Mouse (Mus musculus): ENCODE data around the gene Msl1. TPM values are rescaled to one million over a fixed set of nuclear protein-coding genes. Genes with fewer than 3 reads are reported as not detected.

The Msl1 gene
- polyA plus RNA-seq, 1 experiment = 24.5 TPM

GRCm38 (mm10) chr11:98839402-98839801 lies 44.1 kb downstream of the Msl1 start:
- no peak overlapping the region for H3K27ac ChIP-seq (ENCODE audit: insufficient read depth, low read depth, low read length)

GRCm38 (mm10) chr11:98839897-98840296 lies 44.6 kb downstream of the Msl1 start:
- peaks cover 1% of the 10 kb centered on the region; the same call in 1 of the 2 replicates for H3K27me3 ChIP-seq (replicated peaks; ENCODE audit: control insufficient read depth, insufficient read depth, low read length)
- no peak for DNase-seq
- WGBS = 38% methylated on average over 10 of the region's 10 CpGs
- no peak for TF ChIP-seq CTCF (conservative IDR thresholded peaks at IDR 0.05; ENCODE audit: insufficient read depth, insufficient read length, low read depth, low read length)
- TF ChIP-seq POLR2A (IDR thresholded peaks at IDR 0.05; ENCODE audit: low read depth, low read length) = no peak
- H3K36me3 ChIP-seq (ENCODE audit: control insufficient read depth, insufficient read depth, low read length) = no peaks in the 10 kb centered on the region
- no peak overlapping the region for H3K4me3 ChIP-seq (ENCODE audit: insufficient read depth, low read depth, low read length)
- H3K4me1 ChIP-seq (ENCODE audit: control insufficient read depth, insufficient read depth, low read length) = peaks cover 3% of the 10 kb centered on the region; the same call in 1 of the 2 replicates
- H3K27ac ChIP-seq (ENCODE audit: insufficient read depth, low read depth, low read length) = no peak overlapping the region

More at GRCm38 (mm10) chr11:98839402-98839801, 44.1 kb downstream of the Msl1 start:
- TF ChIP-seq POLR2A (IDR thresholded peaks at IDR 0.05; ENCODE audit: low read depth, low read length) = no peak
- no peak overlapping the region for H3K4me3 ChIP-seq (ENCODE audit: insufficient read depth, low read depth, low read length)
- peaks cover 3% of the 10 kb centered on the region; the same call in 1 of the 2 replicates for H3K4me1 ChIP-seq (ENCODE audit: control insufficient read depth, insufficient read depth, low read length)
- H3K36me3 ChIP-seq (ENCODE audit: control insufficient read depth, insufficient read depth, low read length) = no peaks in the 10 kb centered on the region
- DNase-seq = peak; percentile 45
- WGBS = 39% methylated on average over 6 of the region's 6 CpGs
- peaks cover 1% of the 10 kb centered on the region; the same call in 1 of the 2 replicates for H3K27me3 ChIP-seq (replicated peaks; ENCODE audit: control insufficient read depth, insufficient read depth, low read length)

- DNase-seq = no peak
- WGBS = 44% methylated on average over 13 of the region's 13 CpGs
- Histone ChIP-seq H3K27ac (ENCODE audit: insufficient read depth, low read depth, low read length) (no peak overlapping the region), H3K4me3 (ENCODE audit: insufficient read depth, low read depth, low read length) (no peak overlapping the region), H3K36me3 (ENCODE audit: control insufficient read depth, insufficient read depth, low read length) (no peaks in the 10 kb centered on the region), H3K4me1 (ENCODE audit: control insufficient read depth, insufficient read depth, low read length) (no peaks in the 10 kb centered on the region), H3K27me3 (replicated peaks; ENCODE audit: control insufficient read depth, insufficient read depth, low read length) (no peaks in the 10 kb centered on the region)
- TF ChIP-seq CTCF (conservative IDR thresholded peaks at IDR 0.05; ENCODE audit: insufficient read depth, insufficient read length, low read depth, low read length) = no peak
- TF ChIP-seq POLR2A (IDR thresholded peaks at IDR 0.05; ENCODE audit: low read depth, low read length) = no peak
Observed at GRCm38 (mm10) chr11:98846016-98846415, 50.7 kb downstream of the Msl1 start.

DNA sequence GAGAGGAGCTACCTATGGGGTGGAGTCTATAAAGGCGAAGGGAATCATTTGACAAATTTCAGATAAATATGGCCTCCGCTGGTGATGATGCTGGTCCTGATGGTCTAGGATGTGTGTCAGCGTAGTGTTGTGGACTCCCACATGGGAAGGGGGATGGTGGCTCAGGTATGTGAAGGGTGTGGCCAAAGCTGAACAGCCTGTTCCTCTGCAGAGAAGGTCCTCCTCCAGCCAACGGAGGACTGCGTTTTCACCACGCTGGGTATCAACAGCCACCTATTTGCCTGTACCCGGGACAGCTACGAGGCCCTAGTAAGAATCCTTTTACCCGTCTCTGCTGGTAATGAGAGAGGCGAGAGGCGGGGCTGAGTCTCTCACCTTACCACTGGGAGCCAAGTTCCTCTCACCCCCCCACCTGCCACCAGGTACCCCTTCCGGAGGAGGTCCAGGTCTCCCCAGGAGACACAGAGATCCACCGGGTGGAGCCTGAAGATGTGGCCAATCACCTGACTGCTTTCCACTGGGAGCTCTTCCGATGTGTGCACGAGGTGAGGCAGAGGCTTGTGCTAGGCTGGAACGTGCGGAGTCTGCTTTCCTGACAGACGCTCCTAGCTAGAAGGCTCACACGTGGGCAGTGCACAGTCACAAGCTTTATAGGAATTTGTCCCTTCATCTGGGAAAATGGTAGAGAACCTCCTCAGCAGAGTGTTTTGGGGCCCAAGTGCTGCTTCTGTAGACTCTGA lies 51.7 kb downstream of the Msl1 start:
- Histone ChIP-seq H3K27ac (ENCODE audit: insufficient read depth, low read depth, low read length) (no peak overlapping the region), H3K4me3 (ENCODE audit: insufficient read depth, low read depth, low read length) (no peak overlapping the region), H3K27me3 (replicated peaks; ENCODE audit: control insufficient read depth, insufficient read depth, low read length) (no peaks in the 10 kb centered on the region), H3K36me3 (ENCODE audit: control insufficient read depth, insufficient read depth, low read length) (no peaks in the 10 kb centered on the region), H3K4me1 (ENCODE audit: control insufficient read depth, insufficient read depth, low read length) (no peaks in the 10 kb centered on the region)
- DNase-seq = no peak
- TF ChIP-seq CTCF (conservative IDR thresholded peaks at IDR 0.05; ENCODE audit: insufficient read depth, insufficient read length, low read depth, low read length) (no peak), POLR2A (IDR thresholded peaks at IDR 0.05; ENCODE audit: low read depth, low read length) (no peak)
- 77% methylated on average over 19 of the region's 19 CpGs for WGBS

- Histone ChIP-seq H3K27me3 (replicated peaks; ENCODE audit: control insufficient read depth, insufficient read depth, low read length) (no peaks in the 10 kb centered on the region), H3K4me3 (ENCODE audit: insufficient read depth, low read depth, low read length) (no peak overlapping the region), H3K36me3 (ENCODE audit: control insufficient read depth, insufficient read depth, low read length) (no peaks in the 10 kb centered on the region), H3K4me1 (ENCODE audit: control insufficient read depth, insufficient read depth, low read length) (no peaks in the 10 kb centered on the region), H3K27ac (ENCODE audit: insufficient read depth, low read depth, low read length) (no peak overlapping the region)
- no peak for DNase-seq
- TF ChIP-seq POLR2A (IDR thresholded peaks at IDR 0.05; ENCODE audit: low read depth, low read length) = no peak
- WGBS = 23% methylated on average over 19 of the region's 19 CpGs
Observed at GRCm38 (mm10) chr11:98849196-98849894, 54.0 kb downstream of the Msl1 start.

- Histone ChIP-seq H3K4me3 (ENCODE audit: insufficient read depth, low read depth, low read length) (no peak overlapping the region), H3K4me1 (ENCODE audit: control insufficient read depth, insufficient read depth, low read length) (no peaks in the 10 kb centered on the region), H3K36me3 (ENCODE audit: control insufficient read depth, insufficient read depth, low read length) (no peaks in the 10 kb centered on the region), H3K27me3 (replicated peaks; ENCODE audit: control insufficient read depth, insufficient read depth, low read length) (no peaks in the 10 kb centered on the region), H3K27ac (ENCODE audit: insufficient read depth, low read depth, low read length) (no peak overlapping the region)
- TF ChIP-seq POLR2A (IDR thresholded peaks at IDR 0.05; ENCODE audit: low read depth, low read length) = no peak
- TF ChIP-seq CTCF (conservative IDR thresholded peaks at IDR 0.05; ENCODE audit: insufficient read depth, insufficient read length, low read depth, low read length) = no peak
- 83% methylated on average over 26 of the region's 26 CpGs for WGBS
- DNase-seq = no peak
Observed at GRCm38 (mm10) chr11:98850100-98851093, 55.1 kb downstream of the Msl1 start.

All from kidney, adult 2 months (tissue).